Mouse (Mus musculus): ENCODE measurements around the gene Brd4. TPM values are rescaled to one million over a fixed set of nuclear protein-coding genes. Genes with fewer than 3 reads are reported as not detected.

Gene Brd4
- total RNA-seq, 2 experiments from 2014 or later = 80.6 to 98.0 TPM

- DNase-seq = no peak
Measured at GRCm38 (mm10) chr17:32281126-32281525, 3.4 kb downstream of the Brd4 start.

GRCm38 (mm10) chr17:32280575-32280974 lies 3.9 kb downstream of the Brd4 start:
- DNase-seq = no peak

- no peak for DNase-seq
Measured at GRCm38 (mm10) chr17:32277201-32277600, 7.3 kb downstream of the Brd4 start.

GRCm38 (mm10) chr17:32275568-32275967 lies 9.0 kb downstream of the Brd4 start:
- no peak for DNase-seq

- no peak for DNase-seq
Measured at GRCm38 (mm10) chr17:32269151-32269550, 15.4 kb downstream of the Brd4 start.

- DNase-seq = peak; percentile 67
Measured at GRCm38 (mm10) chr17:32268540-32268960, 16.0 kb downstream of the Brd4 start.

GRCm38 (mm10) chr17:32268096-32268495 lies 16.4 kb downstream of the Brd4 start:
- DNase-seq = no peak

GRCm38 (mm10) chr17:32267617-32268016 lies 16.9 kb downstream of the Brd4 start:
- no peak for DNase-seq

- peak; percentile 28 for DNase-seq
Measured at GRCm38 (mm10) chr17:32263672-32264071, 20.9 kb downstream of the Brd4 start.

- DNase-seq = no peak
Measured at GRCm38 (mm10) chr17:32262831-32263559, 21.5 kb downstream of the Brd4 start.

- DNase-seq = no peak
Measured at GRCm38 (mm10) chr17:32258869-32259268, 25.7 kb downstream of the Brd4 start.

GRCm38 (mm10) chr17:32257944-32258343 lies 26.6 kb downstream of the Brd4 start:
- DNase-seq = no peak

- DNase-seq = no peak
Measured at GRCm38 (mm10) chr17:32257452-32257851, 27.1 kb downstream of the Brd4 start.

GRCm38 (mm10) chr17:32256896-32257295 lies 27.6 kb downstream of the Brd4 start:
- DNase-seq = no peak

- DNase-seq = peak; percentile 48
Measured at GRCm38 (mm10) chr17:32253261-32253660, 31.3 kb downstream of the Brd4 start.

- DNase-seq = no peak
Measured at GRCm38 (mm10) chr17:32251827-32252470, 32.6 kb downstream of the Brd4 start.

GRCm38 (mm10) chr17:32250066-32250465 lies 34.5 kb downstream of the Brd4 start:
- DNase-seq = no peak

GRCm38 (mm10) chr17:32248192-32248591 lies 36.3 kb downstream of the Brd4 start:
- DNase-seq = no peak

GRCm38 (mm10) chr17:32247616-32248015 lies 36.9 kb downstream of the Brd4 start:
- DNase-seq = no peak

- DNase-seq = no peak
Measured at GRCm38 (mm10) chr17:32246117-32246516, 38.4 kb downstream of the Brd4 start.

- no peak for DNase-seq
Measured at GRCm38 (mm10) chr17:32240881-32241531, 43.5 kb downstream of the Brd4 start.

GRCm38 (mm10) chr17:32238589-32238988 lies 45.9 kb downstream of the Brd4 start:
- no peak for DNase-seq

GRCm38 (mm10) chr17:32235534-32236191 lies 48.9 kb downstream of the Brd4 start:
- peak; percentile 67 for DNase-seq
